Mouse (Mus musculus): ENCODE data around the gene Rfx2.

- TF ChIP-seq CTCF (conservative IDR thresholded peaks at IDR 0.05; ENCODE audit: low read length) (no peak), POU5F1 (IDR thresholded peaks at IDR 0.05; ENCODE audit: borderline replicate concordance, low read length) (no peak), NANOG (IDR thresholded peaks at IDR 0.05; ENCODE audit: borderline replicate concordance, low read length) (no peak)
Measured at GRCm38 (mm10) chr17:56788886-56789285, 41.9 kb downstream of the Rfx2 start.
